Mouse (Mus musculus) cerebellum, adult 2 months (tissue): ENCODE results near the gene Atf6.

Experiments used
- CTCF ChIP-seq: fragments of 200-500 bp; IDR thresholded peaks from 2 replicates; pipeline ENCODE4 v1.5.1; 2011; ENCODE audit warnings: low read depth, mild to moderate bottlenecking, control low read depth, low read length, moderate library complexity, borderline replicate concordance; ENCODE audit not compliant: insufficient read depth
- POLR2A ChIP-seq: fragments of 200-500 bp; IDR thresholded peaks from 2 replicates; pipeline ENCODE4 v1.6.1; 2011; ENCODE audit warnings: low read length, control low read depth, borderline replicate concordance; ENCODE audit not compliant: insufficient read depth

DNA sequence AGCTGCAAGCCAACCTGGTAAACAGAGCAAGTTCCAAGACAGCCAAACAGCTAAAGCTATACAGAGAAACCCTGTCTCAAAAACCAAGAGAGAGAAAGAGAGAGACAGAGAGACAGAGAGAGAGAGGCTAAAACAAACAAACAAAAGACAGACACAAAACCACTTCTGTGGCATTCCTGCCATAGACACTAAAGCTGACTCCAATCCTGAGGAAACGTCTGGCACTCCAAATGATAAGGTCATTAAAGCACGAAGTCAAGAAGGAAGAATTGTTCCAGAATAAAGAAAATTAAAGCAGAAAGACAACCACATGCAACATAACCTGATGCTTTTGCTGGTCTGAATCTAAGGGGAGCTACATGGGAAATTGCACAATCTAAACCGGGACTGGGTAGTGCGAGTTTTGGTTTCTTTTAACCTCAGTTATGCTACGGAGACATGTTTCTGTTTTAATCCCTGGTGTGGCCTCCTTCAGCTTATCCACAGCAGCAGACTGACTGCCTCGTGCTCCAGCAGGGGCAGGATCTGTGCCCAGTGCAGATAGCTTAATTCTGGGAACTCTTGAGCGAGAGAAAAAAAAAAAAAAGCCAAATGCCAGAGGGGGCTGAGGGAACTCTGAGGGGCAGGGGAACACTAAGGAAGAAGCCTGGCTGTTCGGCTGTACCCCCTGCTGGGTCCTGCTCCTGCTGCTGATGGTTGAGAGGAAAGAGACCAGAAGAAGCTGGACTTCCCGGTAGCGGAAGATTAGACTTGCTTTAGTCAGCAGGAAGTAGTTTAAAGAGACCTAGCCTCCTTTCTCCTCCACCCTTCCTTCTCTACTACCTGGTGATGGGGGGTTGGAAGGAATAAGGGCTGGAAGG, 21.9 kb downstream of the Atf6 start:
- TF ChIP-seq CTCF (no peak), POLR2A (no peak)
